Mouse (Mus musculus): ENCODE results near the gene Serpinf2. TPM values are rescaled to one million over a fixed set of nuclear protein-coding genes. Genes with fewer than 3 reads are reported as not detected.
A peak's percentile ranks its signal among the peaks of the same experiment; 100 is the strongest.

Gene Serpinf2
- polyA plus RNA-seq, 1 experiment: 0.06 TPM

DNA sequence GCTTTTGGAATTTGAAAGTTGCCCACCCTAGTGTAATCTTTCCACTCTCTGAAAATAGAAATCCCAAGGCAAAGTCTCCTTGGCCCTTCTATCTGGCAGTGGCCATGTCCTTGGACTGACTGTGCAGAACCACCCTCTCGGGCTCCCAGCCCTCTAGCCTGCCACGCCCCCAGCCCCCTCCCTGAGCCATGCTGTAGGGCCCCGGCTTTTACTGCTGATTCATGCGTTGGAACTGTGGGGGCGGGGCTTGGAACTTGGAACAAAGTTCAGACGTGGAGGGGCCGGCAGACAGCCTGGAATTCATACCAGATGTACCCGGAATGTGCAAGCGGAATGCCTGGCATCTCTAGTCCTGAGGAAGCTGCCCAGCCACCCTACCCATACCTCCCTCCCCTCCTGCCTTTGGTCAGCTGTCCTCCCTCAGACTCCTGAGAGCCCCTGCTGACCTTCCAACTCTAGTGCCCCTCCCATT is 23.5 kb upstream of the Serpinf2 start:
- peak overlapping the region; percentile 98 for H3K4me3 ChIP-seq
- peaks cover 37% of the 10 kb centered on the region for H3K36me3 ChIP-seq (ENCODE audit: control insufficient read depth, insufficient read depth)
- TF ChIP-seq CEBPB (IDR thresholded peaks at IDR 0.05; ENCODE audit: insufficient read depth, poor library complexity, severe bottlenecking) (no peak), POLR2AphosphoS2 (IDR thresholded peaks at IDR 0.05; ENCODE audit: insufficient read length, low read depth) (peak; percentile 96), MYOD1 (IDR thresholded peaks at IDR 0.05; ENCODE audit: control insufficient read depth in 1 of 3, insufficient read length in 2 of 3, low read depth in 2 of 3) (peak; percentile 17 to 85 (median 66)), POLR2A (IDR thresholded peaks at IDR 0.05; ENCODE audit: insufficient read length, low read depth) (peak; percentile 84), MAX (IDR thresholded peaks at IDR 0.05; ENCODE audit: low read depth) (no peak), USF1 (IDR thresholded peaks at IDR 0.05; ENCODE audit: low read depth) (peak; percentile 50), TCF12 (IDR thresholded peaks at IDR 0.05; ENCODE audit: insufficient read depth, poor library complexity, severe bottlenecking) (peak; percentile 25), E2F4 (IDR thresholded peaks at IDR 0.05; ENCODE audit: insufficient read depth) (no peak), TCF3 (IDR thresholded peaks at IDR 0.05; ENCODE audit: insufficient read length, low read depth) (peak; percentile 42), SRF (IDR thresholded peaks at IDR 0.05; ENCODE audit: control insufficient read depth, insufficient read length, low read depth) (no peak), REST (IDR thresholded peaks at IDR 0.05; ENCODE audit: insufficient read depth, insufficient read length) (no peak), MYOG (IDR thresholded peaks at IDR 0.05; ENCODE audit: control insufficient read depth in 1 of 3, insufficient read depth in 1 of 3, insufficient read length in 2 of 3, low read depth in 2 of 3) (peak; percentile 63 to 93 (median 74))
- H3K79me2 ChIP-seq (ENCODE audit: control insufficient read depth, insufficient read depth): peaks cover 37% of the 10 kb centered on the region
- no peaks in the 10 kb centered on the region for H3K27me3 ChIP-seq (ENCODE audit: control insufficient read depth, insufficient read depth, insufficient read length)
- peak overlapping the region; percentile 99 for H3K4me2 ChIP-seq (ENCODE audit: low read depth)
- H3ac ChIP-seq (ENCODE audit: control insufficient read depth, insufficient read length): peak overlapping the region; percentile 36

DNA sequence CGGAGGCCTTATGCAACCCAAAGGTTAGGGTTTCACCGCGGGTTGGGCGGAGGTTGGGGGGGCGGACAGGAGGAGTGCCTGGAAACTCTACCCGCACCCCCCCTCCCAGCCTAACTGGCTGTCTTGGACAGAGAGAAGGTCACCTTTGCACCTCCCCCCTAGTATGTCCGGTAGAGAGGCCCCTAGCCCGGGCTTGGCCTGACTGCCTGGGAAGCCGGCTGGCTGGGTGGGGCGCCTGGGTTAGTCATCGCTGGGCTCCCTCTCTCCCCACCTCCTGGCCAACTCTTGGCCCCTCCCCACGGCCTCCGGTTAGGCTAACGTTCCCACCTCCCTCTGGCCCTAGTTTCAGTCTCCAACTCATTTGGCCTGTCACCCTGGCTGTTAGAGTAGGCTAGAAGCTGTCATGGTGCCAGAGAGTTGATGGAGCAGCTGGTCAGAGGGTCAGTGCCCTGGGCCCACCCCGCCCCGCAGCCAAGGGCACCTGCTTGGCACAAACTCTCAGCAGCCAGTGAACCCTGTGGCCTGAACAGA is 22.9 kb upstream of the Serpinf2 start:
- H3K36me3 ChIP-seq (ENCODE audit: control insufficient read depth, insufficient read depth): peaks cover 37% of the 10 kb centered on the region
- H3K4me2 ChIP-seq (ENCODE audit: low read depth): peak overlapping the region; percentile 99
- TF ChIP-seq SRF (IDR thresholded peaks at IDR 0.05; ENCODE audit: control insufficient read depth, insufficient read length, low read depth) (no peak), E2F4 (IDR thresholded peaks at IDR 0.05; ENCODE audit: insufficient read depth) (no peak), TCF12 (IDR thresholded peaks at IDR 0.05; ENCODE audit: insufficient read depth, poor library complexity, severe bottlenecking) (no peak), USF1 (IDR thresholded peaks at IDR 0.05; ENCODE audit: low read depth) (no peak), REST (IDR thresholded peaks at IDR 0.05; ENCODE audit: insufficient read depth, insufficient read length) (no peak), TCF3 (IDR thresholded peaks at IDR 0.05; ENCODE audit: insufficient read length, low read depth) (peak; percentile 12), MYOD1 (IDR thresholded peaks at IDR 0.05; ENCODE audit: control insufficient read depth in 1 of 3, insufficient read length in 2 of 3, low read depth in 2 of 3) (peak in 2 of 3 experiments; percentile 62 to 84), MYOG (IDR thresholded peaks at IDR 0.05; ENCODE audit: control insufficient read depth in 1 of 3, insufficient read depth in 1 of 3, insufficient read length in 2 of 3, low read depth in 2 of 3) (peak; percentile 24 to 91 (median 71)), MAX (IDR thresholded peaks at IDR 0.05; ENCODE audit: low read depth) (no peak), POLR2AphosphoS2 (IDR thresholded peaks at IDR 0.05; ENCODE audit: insufficient read length, low read depth) (peak; percentile 78), POLR2A (IDR thresholded peaks at IDR 0.05; ENCODE audit: insufficient read length, low read depth) (peak; percentile 63), CEBPB (IDR thresholded peaks at IDR 0.05; ENCODE audit: insufficient read depth, poor library complexity, severe bottlenecking) (0 out of 2 replicates have a peak, but pooled peaks have one; percentile 18)
- peaks cover 37% of the 10 kb centered on the region for H3K79me2 ChIP-seq (ENCODE audit: control insufficient read depth, insufficient read depth)
- no peaks in the 10 kb centered on the region for H3K27me3 ChIP-seq (ENCODE audit: control insufficient read depth, insufficient read depth, insufficient read length)
- H3ac ChIP-seq (ENCODE audit: control insufficient read depth, insufficient read length): peak overlapping the region; percentile 36
- peak overlapping the region; percentile 98 for H3K4me3 ChIP-seq

- peak overlapping the region; percentile 98 for H3K4me3 ChIP-seq
- peaks cover 37% of the 10 kb centered on the region for H3K79me2 ChIP-seq (ENCODE audit: control insufficient read depth, insufficient read depth)
- TF ChIP-seq TCF12 (IDR thresholded peaks at IDR 0.05; ENCODE audit: insufficient read depth, poor library complexity, severe bottlenecking) (no peak), POLR2A (IDR thresholded peaks at IDR 0.05; ENCODE audit: insufficient read length, low read depth) (peak; percentile 15), POLR2AphosphoS2 (IDR thresholded peaks at IDR 0.05; ENCODE audit: insufficient read length, low read depth) (peak; percentile 75)
- H3ac ChIP-seq (ENCODE audit: control insufficient read depth, insufficient read length): peak overlapping the region; percentile 36
- peaks cover 33% of the 10 kb centered on the region for H3K36me3 ChIP-seq (ENCODE audit: control insufficient read depth, insufficient read depth)
- H3K27me3 ChIP-seq (ENCODE audit: control insufficient read depth, insufficient read depth, insufficient read length): no peaks in the 10 kb centered on the region
- no peak overlapping the region for H3K4me2 ChIP-seq (ENCODE audit: low read depth)
Measured at GRCm38 (mm10) chr11:75461743-75462252, 22.4 kb upstream of the Serpinf2 start.

- H3K79me2 ChIP-seq (ENCODE audit: control insufficient read depth, insufficient read depth): peaks cover 37% of the 10 kb centered on the region
- H3K36me3 ChIP-seq (ENCODE audit: control insufficient read depth, insufficient read depth): peaks cover 26% of the 10 kb centered on the region
- H3ac ChIP-seq (ENCODE audit: control insufficient read depth, insufficient read length): peak within 1 kb of the TSS; percentile 36
- peak within 1 kb of the TSS; percentile 98 for H3K4me3 ChIP-seq
- no peaks in the 10 kb centered on the region for H3K27me3 ChIP-seq (ENCODE audit: control insufficient read depth, insufficient read depth, insufficient read length)
- TF ChIP-seq POLR2A (IDR thresholded peaks at IDR 0.05; ENCODE audit: insufficient read length, low read depth) (peak; percentile 100), MYOG (IDR thresholded peaks at IDR 0.05; ENCODE audit: control insufficient read depth in 1 of 3, insufficient read depth in 1 of 3, insufficient read length in 2 of 3, low read depth in 2 of 3) (peak in 2 of 3 experiments; percentile 43 to 79), TCF12 (IDR thresholded peaks at IDR 0.05; ENCODE audit: insufficient read depth, poor library complexity, severe bottlenecking) (no peak), USF1 (IDR thresholded peaks at IDR 0.05; ENCODE audit: low read depth) (peak; percentile 74), MAX (IDR thresholded peaks at IDR 0.05; ENCODE audit: low read depth) (no peak), MYOD1 (IDR thresholded peaks at IDR 0.05; ENCODE audit: control insufficient read depth in 1 of 3, insufficient read length in 2 of 3, low read depth in 2 of 3) (peak in 2 of 3 experiments; percentile 38 to 60), REST (IDR thresholded peaks at IDR 0.05; ENCODE audit: insufficient read depth, insufficient read length) (peak; percentile 52), POLR2AphosphoS2 (IDR thresholded peaks at IDR 0.05; ENCODE audit: insufficient read length, low read depth) (peak; percentile 100), E2F4 (IDR thresholded peaks at IDR 0.05; ENCODE audit: insufficient read depth) (peak; percentile 57), SRF (IDR thresholded peaks at IDR 0.05; ENCODE audit: control insufficient read depth, insufficient read length, low read depth) (peak; percentile 50), TCF3 (IDR thresholded peaks at IDR 0.05; ENCODE audit: insufficient read length, low read depth) (peak; percentile 6), CEBPB (IDR thresholded peaks at IDR 0.05; ENCODE audit: insufficient read depth, poor library complexity, severe bottlenecking) (no peak)
- peak within 1 kb of the TSS; percentile 99 for H3K4me2 ChIP-seq (ENCODE audit: low read depth)
Measured at GRCm38 (mm10) chr11:75460844-75461742, 21.7 kb upstream of the Serpinf2 start, which contains the start of gene Tlcd2. Gene Tlcd2, plus strand, starts transcription at chr11:75461715.
